8 mouse cellular contexts compared by ENCODE assay signal in the genomic region with DNA sequence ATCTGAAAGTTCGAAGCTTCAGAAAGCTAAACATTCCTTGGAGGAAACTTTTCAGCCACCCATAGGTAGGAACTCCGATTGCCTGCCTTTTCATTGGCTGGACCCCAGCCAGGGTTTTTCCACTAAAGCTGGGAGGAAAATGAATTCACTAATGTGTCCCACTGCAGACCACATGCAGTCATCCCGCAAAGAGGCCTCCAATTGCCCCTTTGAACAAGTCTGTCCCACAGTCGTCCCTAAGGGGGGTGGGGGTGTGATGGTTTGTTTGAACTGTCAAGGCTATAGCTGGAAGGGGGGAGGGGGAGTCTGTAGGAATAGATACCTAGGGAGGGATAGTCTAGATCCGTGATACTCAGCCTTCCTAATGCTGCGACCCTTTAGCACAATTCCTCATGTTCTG. TPM values are rescaled to one million over a fixed set of nuclear protein-coding genes. Genes with fewer than 3 reads are reported as not detected.
DNase-seq lines count a peak whose midpoint lies in the region; ATAC-seq and TF ChIP-seq lines count a peak whose summit lies in the region.

No protein-coding gene starts in this region.

- peak; percentile 12 for DNase-seq in cerebellum, adult 8-10 months
- peak; percentile 12 for DNase-seq in heart, postnatal 0 days (ENCODE audit: low spot score)
- DNase-seq in kidney, postnatal 25 days, result peak; percentile 66 to 74
- DNase-seq in layer of hippocampus, postnatal 36 days, result no peak

- no peaks in the 10 kb centered on the region for H3K9me3 ChIP-seq in midbrain, embryonic 13.5 days
- H3K9me3 ChIP-seq in midbrain, embryonic 15.5 days, result no peaks in the 10 kb centered on the region
- H3K9me3 ChIP-seq in heart, postnatal 0 days (replicated peaks; ENCODE audit: control insufficient read depth, low read length), result no peaks in the 10 kb centered on the region

- ATAC-seq in midbrain, embryonic 13.5 days, result peak; percentile 41; the same call in 1 of the 2 replicates
- ATAC-seq in midbrain, embryonic 15.5 days (replicated peaks), result no peak
- no peak for ATAC-seq in heart, postnatal 0 days (ENCODE audit: insufficient read depth, low read depth)
- no peak for ATAC-seq in granulocyte monocyte progenitor cell, adult 5-6 weeks (replicated peaks; ENCODE audit: poor library complexity, severe bottlenecking)
- ATAC-seq in inflammation-experienced regulatory T-cells, adult 6 months, result no peak

- no peaks in the 10 kb centered on the region for H3K36me3 ChIP-seq in midbrain, embryonic 13.5 days
- no peaks in the 10 kb centered on the region for H3K36me3 ChIP-seq in midbrain, embryonic 15.5 days (replicated peaks)
- H3K36me3 ChIP-seq in heart, postnatal 0 days (replicated peaks; ENCODE audit: control insufficient read depth, insufficient read depth, low read length), result no peaks in the 10 kb centered on the region

- no peak overlapping the region for H3K9ac ChIP-seq in midbrain, embryonic 13.5 days (replicated peaks)
- H3K9ac ChIP-seq in midbrain, embryonic 15.5 days, result no peak overlapping the region
- H3K9ac ChIP-seq in heart, postnatal 0 days (replicated peaks; ENCODE audit: low read depth, low read length), result peak overlapping the region; percentile 53; the same call in 1 of the 2 replicates

- H3K4me3 ChIP-seq in midbrain, embryonic 13.5 days (replicated peaks), result no peak overlapping the region
- no peak overlapping the region for H3K4me3 ChIP-seq in midbrain, embryonic 15.5 days
- peak overlapping the region; percentile 52 for H3K4me3 ChIP-seq in heart, postnatal 0 days (ENCODE audit: low read depth, low read length)

- H3K4me2 ChIP-seq in midbrain, embryonic 13.5 days (replicated peaks), result 0 out of 2 replicates have a peak overlapping the region, but pooled peaks have one; percentile 53
- no peak overlapping the region for H3K4me2 ChIP-seq in midbrain, embryonic 15.5 days
- H3K4me2 ChIP-seq in heart, postnatal 0 days (ENCODE audit: low read depth, low read length), result peak overlapping the region; percentile 60

- WGBS in midbrain, embryonic 13.5 days, result 36% methylated on average over 6 of the region's 6 CpGs
- 25% methylated on average over 6 of the region's 6 CpGs for WGBS in midbrain, embryonic 15.5 days
- WGBS in heart, postnatal 0 days, result 14% methylated on average over 6 of the region's 6 CpGs

- TF ChIP-seq CTCF in heart, postnatal 0 days (IDR thresholded peaks at IDR 0.05; ENCODE audit: low read depth), result no peak

- H3K27ac ChIP-seq in midbrain, embryonic 13.5 days, result no peak overlapping the region
- H3K27ac ChIP-seq in midbrain, embryonic 15.5 days, result no peak overlapping the region
- peak overlapping the region; percentile 93 for H3K27ac ChIP-seq in heart, postnatal 0 days (ENCODE audit: low read depth)

- no peaks in the 10 kb centered on the region; the same call in 1 of the 2 replicates for H3K27me3 ChIP-seq in midbrain, embryonic 13.5 days
- H3K27me3 ChIP-seq in midbrain, embryonic 15.5 days (replicated peaks), result no peaks in the 10 kb centered on the region; the same call in 1 of the 2 replicates
- H3K27me3 ChIP-seq in heart, postnatal 0 days (ENCODE audit: control insufficient read depth, insufficient read depth, low read length), result no peaks in the 10 kb centered on the region

- TF ChIP-seq EP300 in heart, postnatal 0 days (IDR thresholded peaks at IDR 0.05; ENCODE audit: low read depth), result no peak

- H3K4me1 ChIP-seq in midbrain, embryonic 13.5 days (replicated peaks), result 0 out of 2 replicates have a peak, but pooled peaks cover 3% of the 10 kb centered on the region
- H3K4me1 ChIP-seq in midbrain, embryonic 15.5 days, result no peaks in the 10 kb centered on the region; the same call in 1 of the 2 replicates
- no peaks in the 10 kb centered on the region for H3K4me1 ChIP-seq in heart, postnatal 0 days (ENCODE audit: control insufficient read depth, insufficient read depth)

RNA-seq across cellular contexts. Expression of a gene that starts 1.1 kb away (rescaled TPM):
- polyA plus RNA-seq in midbrain, embryonic 13.5 days (2015; fragmentation: Nextera tagmentation; extraction: Ambion mirVana), result 4.5 and 4.7 TPM in 2 replicates
- 4.8 and 5.5 TPM in 2 replicates for polyA plus RNA-seq in midbrain, embryonic 15.5 days (2015; fragmentation: Nextera tagmentation; extraction: Ambion mirVana)
- total RNA-seq in heart, postnatal 0 days (2014; rRNA removed; ENCODE audit: low replicate concordance), result 49.2 and 61.9 TPM in 2 replicates
- polyA plus RNA-seq in heart, postnatal 0 days (2015; fragmentation: Nextera tagmentation; extraction: Ambion mirVana), result 36.2 and 37.7 TPM in 2 replicates
- 23.1 and 30.0 TPM in 2 replicates for total RNA-seq in granulocyte monocyte progenitor cell, adult 5-6 weeks (2014; fragmentation: Nextera tagmentation)
- 34.4 and 34.9 TPM in 2 replicates for total RNA-seq in granulocyte monocyte progenitor cell, adult 5-6 weeks (2017)
- 10 to 100 TPM; 19.9 to 24.3 (median 22.8) TPM for polyA plus RNA-seq in inflammation-experienced regulatory T-cells, adult 6 months (2017; shearing (Covaris generic))
- 10 to 100 TPM in 1 of 2 experiments, 1 to 10 TPM in 1; 8.9 to 10.5 TPM for total RNA-seq in layer of hippocampus, postnatal 36 days (2021)

RNA-seq across cellular contexts. Expression of a gene that starts 19.3 kb away (rescaled TPM):
- 93.6 and 94.8 TPM in 2 replicates for polyA plus RNA-seq in midbrain, embryonic 13.5 days (2015; fragmentation: Nextera tagmentation; extraction: Ambion mirVana)
- 116 and 120 TPM in 2 replicates for polyA plus RNA-seq in midbrain, embryonic 15.5 days (2015; fragmentation: Nextera tagmentation; extraction: Ambion mirVana)
- 69.7 and 71.2 TPM in 2 replicates for total RNA-seq in heart, postnatal 0 days (2014; rRNA removed; ENCODE audit: low replicate concordance)
- polyA plus RNA-seq in heart, postnatal 0 days (2015; fragmentation: Nextera tagmentation; extraction: Ambion mirVana), result 23.9 and 24.9 TPM in 2 replicates
- total RNA-seq in granulocyte monocyte progenitor cell, adult 5-6 weeks (2014; fragmentation: Nextera tagmentation), result not detected in 2 replicates
- total RNA-seq in granulocyte monocyte progenitor cell, adult 5-6 weeks (2017), result not detected in 2 replicates
- polyA plus RNA-seq in inflammation-experienced regulatory T-cells, adult 6 months (2017; shearing (Covaris generic)), result not detected
- total RNA-seq in layer of hippocampus, postnatal 36 days (2021), result 10 to 100 TPM; 54.5 to 54.8 TPM

RNA-seq across cellular contexts. Expression of a gene that starts 32.2 kb away (rescaled TPM):
- polyA plus RNA-seq in midbrain, embryonic 13.5 days (2015; fragmentation: Nextera tagmentation; extraction: Ambion mirVana), result 10.1 and 11.8 TPM in 2 replicates
- polyA plus RNA-seq in midbrain, embryonic 15.5 days (2015; fragmentation: Nextera tagmentation; extraction: Ambion mirVana), result 5.2 and 6.3 TPM in 2 replicates
- 12.2 and 26.3 TPM in 2 replicates for total RNA-seq in heart, postnatal 0 days (2014; rRNA removed; ENCODE audit: low replicate concordance)
- polyA plus RNA-seq in heart, postnatal 0 days (2015; fragmentation: Nextera tagmentation; extraction: Ambion mirVana), result 7.0 and 7.8 TPM in 2 replicates
- 19.2 and 35.9 TPM in 2 replicates for total RNA-seq in granulocyte monocyte progenitor cell, adult 5-6 weeks (2014; fragmentation: Nextera tagmentation)
- total RNA-seq in granulocyte monocyte progenitor cell, adult 5-6 weeks (2017), result 34.8 and 40.2 TPM in 2 replicates
- polyA plus RNA-seq in inflammation-experienced regulatory T-cells, adult 6 months (2017; shearing (Covaris generic)), result 10 to 100 TPM in 1 of 3 experiments, 1 to 10 TPM in 2; 1.8 to 14.2 (median 2.6) TPM
- total RNA-seq in layer of hippocampus, postnatal 36 days (2021), result 1 to 10 TPM in 1 of 2 experiments, under 1 TPM in 1; 0.45 to 1.1 TPM

RNA-seq across cellular contexts. Expression of a gene that starts 54.0 kb away (rescaled TPM):
- polyA plus RNA-seq in midbrain, embryonic 13.5 days (2015; fragmentation: Nextera tagmentation; extraction: Ambion mirVana), result 0.07 TPM in 1 of 2 replicates, not detected in the other
- polyA plus RNA-seq in midbrain, embryonic 15.5 days (2015; fragmentation: Nextera tagmentation; extraction: Ambion mirVana), result 0.10 and 0.14 TPM in 2 replicates
- total RNA-seq in heart, postnatal 0 days (2014; rRNA removed; ENCODE audit: low replicate concordance), result not detected in 2 replicates
- polyA plus RNA-seq in heart, postnatal 0 days (2015; fragmentation: Nextera tagmentation; extraction: Ambion mirVana), result 0.16 and 0.29 TPM in 2 replicates
- 1.6 TPM in 1 of 2 replicates, not detected in the other for total RNA-seq in granulocyte monocyte progenitor cell, adult 5-6 weeks (2014; fragmentation: Nextera tagmentation)
- total RNA-seq in granulocyte monocyte progenitor cell, adult 5-6 weeks (2017), result 0.13 TPM in 1 of 2 replicates, not detected in the other
- under 1 TPM in 2 of 3 experiments, not detected in 1; 0.67 to 0.82 TPM for polyA plus RNA-seq in inflammation-experienced regulatory T-cells, adult 6 months (2017; shearing (Covaris generic))
- not detected for total RNA-seq in layer of hippocampus, postnatal 36 days (2021)

Comparison
In these comparisons a context has a peak if more than half of its experiments do, and no peak if none do; other contexts are left out.
1. DNase-seq: peak in cerebellum, adult 8-10 months (single experiment), heart, postnatal 0 days (single experiment) and kidney, postnatal 25 days (2 of 2); none in layer of hippocampus, postnatal 36 days (0 of 2).
2. RNA of a gene that starts 19.3 kb away (polyA plus RNA-seq): 116 to 120 TPM in midbrain, embryonic 15.5 days, 93.6 to 94.8 TPM in midbrain, embryonic 13.5 days and 23.9 to 24.9 TPM in heart, postnatal 0 days; not detected in inflammation-experienced regulatory T-cells, adult 6 months; every median in the first group is over 10 times any median in the second.